Mouse (Mus musculus) ovary, postnatal 10 days (tissue): Measurements from ENCODE around the gene Nudt2.

Experiments used
- DNase-seq: peaks from one replicate; pipeline ENCODE4 v3.0.0; 2022; ENCODE audit warnings: low spot score

Gene Nudt2

GRCm38 (mm10) chr4:41522136-41522535 lies 57.2 kb downstream of the Nudt2 start:
- DNase-seq = no peak

- no peak for DNase-seq
Measured at GRCm38 (mm10) chr4:41522788-41523187, 57.8 kb downstream of the Nudt2 start.

GRCm38 (mm10) chr4:41523839-41524238 lies 58.9 kb downstream of the Nudt2 start:
- no peak for DNase-seq

GRCm38 (mm10) chr4:41524829-41525228 lies 59.9 kb downstream of the Nudt2 start:
- no peak for DNase-seq

- DNase-seq = no peak
Measured at GRCm38 (mm10) chr4:41526553-41526952, 61.6 kb downstream of the Nudt2 start.

GRCm38 (mm10) chr4:41527076-41527475 lies 62.1 kb downstream of the Nudt2 start:
- DNase-seq = no peak

GRCm38 (mm10) chr4:41527996-41528395 lies 63.0 kb downstream of the Nudt2 start:
- DNase-seq = no peak
